Mouse (Mus musculus) c-Kit-positive CD71-negative TER-119-negative erythroid progenitor cells, embryonic 14.5 days (primary cell): Measurements from ENCODE around the gene Prkch.

Experiments used
- DNase-seq: peaks from one replicate; pipeline ENCODE4 v3.0.0-alpha.2; 2013; ENCODE audit warnings: low read depth

The Prkch gene

DNA sequence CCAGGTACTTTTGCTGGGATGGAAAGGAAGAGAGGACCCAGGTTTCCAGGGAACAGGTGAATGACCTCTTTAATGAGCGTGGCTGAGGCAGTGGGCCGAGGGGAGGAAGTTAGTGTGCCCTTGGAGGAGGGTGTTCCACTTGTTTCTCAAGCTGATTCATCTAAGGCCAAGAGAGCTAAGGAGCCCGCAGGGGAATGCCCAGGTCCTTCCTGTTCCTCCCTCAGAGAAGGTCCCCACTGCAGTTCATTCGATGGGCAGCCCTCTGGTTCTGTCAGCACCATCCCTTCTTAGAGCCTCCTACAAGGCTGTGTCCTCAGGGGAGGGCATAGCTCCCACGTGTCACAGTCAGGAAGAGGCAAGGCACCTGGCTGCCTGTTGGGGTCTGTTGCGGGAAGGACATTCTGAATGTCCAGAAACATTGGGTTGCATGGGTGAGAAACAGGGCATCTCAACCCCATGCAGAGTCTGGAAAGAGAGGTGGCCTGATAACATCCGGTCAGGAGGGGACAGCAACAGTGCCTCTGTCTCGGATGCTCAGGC, 26.3 kb downstream of the Prkch start:
- no peak for DNase-seq

DNA sequence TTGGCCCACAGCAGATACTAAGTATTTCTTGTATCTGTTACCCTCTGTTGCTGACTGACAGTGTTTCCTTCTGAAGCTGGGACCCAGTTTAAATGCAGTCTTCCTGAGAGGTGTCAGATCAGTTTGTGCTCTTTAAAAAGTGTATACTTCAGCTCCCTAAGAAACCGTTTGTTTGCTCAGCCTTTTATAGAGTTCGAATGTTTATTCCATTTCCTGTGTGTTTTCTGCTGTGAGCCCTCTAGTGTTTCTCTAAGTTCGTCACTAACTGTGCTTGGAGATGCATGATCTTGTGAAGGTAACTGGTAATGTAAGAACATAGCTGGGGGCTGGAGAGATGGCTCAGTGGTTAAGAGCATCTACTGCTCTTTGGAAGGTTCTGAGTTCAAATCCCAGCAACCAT, 27.1 kb downstream of the Prkch start:
- no peak for DNase-seq

DNA sequence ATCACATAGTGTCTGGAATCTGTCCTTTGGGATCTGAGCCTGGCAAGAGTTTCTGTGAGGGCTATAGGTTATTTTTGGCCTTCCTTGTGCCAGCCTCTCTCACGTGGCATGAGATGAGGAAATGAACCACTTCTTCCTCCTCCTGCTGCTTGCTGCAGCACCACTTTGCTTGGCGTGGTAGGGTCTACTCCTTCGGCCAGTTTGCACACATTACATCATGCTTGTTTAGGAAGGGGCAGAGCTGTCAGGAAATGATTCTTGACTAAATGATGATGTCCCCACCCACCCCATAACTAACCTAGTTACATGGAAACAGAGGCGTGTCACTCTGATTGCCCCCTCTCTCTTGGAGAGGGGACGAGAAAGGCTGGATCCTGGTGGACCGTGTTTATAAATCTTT, 28.6 kb downstream of the Prkch start:
- DNase-seq = no peak

DNA sequence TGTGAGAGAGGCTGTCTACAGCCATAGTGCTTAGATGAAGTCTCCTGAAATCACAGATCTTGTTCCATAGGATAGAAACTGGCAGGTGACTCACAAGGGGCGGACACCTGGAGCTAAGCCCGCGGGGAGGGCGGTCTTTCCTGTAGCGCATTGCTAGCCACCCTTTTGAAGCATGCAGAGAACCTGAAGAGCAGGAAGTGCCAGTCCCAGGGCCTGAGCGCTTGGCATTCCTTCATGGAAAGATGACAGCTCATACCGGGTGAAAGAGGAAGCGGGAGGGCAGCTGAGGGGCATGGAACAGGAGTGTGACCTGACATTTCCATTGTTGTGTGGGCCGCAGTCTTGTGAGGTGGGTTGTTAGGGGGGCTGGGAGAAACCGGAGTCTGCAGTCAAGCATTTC, 33.1 kb downstream of the Prkch start:
- no peak for DNase-seq

DNA sequence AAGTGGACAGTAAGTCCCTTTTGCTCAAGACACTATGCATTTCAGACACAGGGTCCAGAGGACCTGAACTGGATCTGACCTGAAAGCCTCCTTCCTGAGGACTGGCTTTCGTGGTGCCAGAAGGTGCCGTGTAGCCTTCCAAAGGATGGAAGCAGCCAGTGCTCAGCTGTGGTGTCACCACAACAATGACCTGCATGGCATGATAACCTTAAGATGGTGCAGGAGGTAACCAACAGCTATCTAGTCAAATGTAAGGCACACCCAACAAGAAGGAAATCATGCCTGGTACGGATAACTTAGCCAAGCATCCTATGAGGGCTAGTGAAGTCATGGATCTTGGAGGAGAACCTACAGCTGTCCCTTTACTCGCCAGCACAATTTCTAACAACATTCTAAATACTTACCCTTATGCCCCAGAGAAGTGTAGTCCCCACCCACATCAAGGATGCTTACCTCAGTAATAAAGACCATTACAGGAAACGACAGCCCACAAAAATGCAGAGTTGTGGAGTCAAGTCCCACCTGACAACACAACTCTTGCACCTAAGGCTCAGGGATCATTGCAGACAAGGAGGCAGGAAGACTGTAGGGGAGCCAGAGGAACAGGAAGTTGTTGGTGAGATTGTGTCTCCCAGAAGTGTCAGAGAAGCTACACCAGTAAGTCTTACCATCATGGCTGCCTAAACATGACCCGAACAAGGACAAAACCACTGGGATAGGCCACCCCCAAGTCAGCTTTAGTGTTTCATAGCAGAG, 40.9 kb downstream of the Prkch start:
- no peak for DNase-seq

DNA sequence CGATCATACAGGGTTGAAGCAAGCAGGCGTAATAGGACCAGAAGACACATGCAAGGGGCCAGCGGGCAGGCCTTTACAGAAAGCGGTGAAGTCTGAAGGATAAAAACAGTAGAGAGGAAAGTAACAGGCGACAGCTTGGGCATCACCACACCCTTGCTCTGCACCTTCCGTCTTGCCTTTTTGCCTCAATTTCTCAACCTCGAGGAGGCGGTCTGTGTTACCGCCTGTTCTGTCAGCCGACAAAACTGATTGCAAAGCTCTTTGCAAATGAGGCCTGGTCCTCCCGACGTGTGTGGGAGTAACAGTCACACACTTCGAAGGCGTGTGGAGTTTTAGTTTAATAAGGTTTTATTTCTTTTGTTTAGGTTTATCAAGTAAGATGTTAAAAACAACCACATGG, 43.3 kb downstream of the Prkch start:
- no peak for DNase-seq

DNA sequence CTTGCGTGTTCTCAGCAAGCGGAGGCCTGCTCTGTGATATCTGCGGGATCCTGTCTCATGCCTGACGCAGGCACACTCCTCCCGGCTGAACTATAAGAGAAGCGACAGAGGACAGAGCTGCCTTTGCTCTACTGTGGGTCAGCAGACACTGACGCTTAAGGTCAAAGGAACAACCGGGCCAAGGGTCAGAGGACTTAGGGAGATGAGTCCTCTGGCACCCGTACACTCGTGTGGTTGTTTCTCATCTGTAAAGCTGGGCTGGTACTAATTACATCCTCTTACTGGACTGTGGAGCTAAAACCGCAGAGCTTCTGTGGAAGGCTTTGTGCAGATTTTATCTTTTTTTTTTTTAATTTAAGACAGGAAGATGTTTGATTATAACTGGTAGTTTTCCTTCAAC, 46.0 kb downstream of the Prkch start:
- DNase-seq = no peak

DNA sequence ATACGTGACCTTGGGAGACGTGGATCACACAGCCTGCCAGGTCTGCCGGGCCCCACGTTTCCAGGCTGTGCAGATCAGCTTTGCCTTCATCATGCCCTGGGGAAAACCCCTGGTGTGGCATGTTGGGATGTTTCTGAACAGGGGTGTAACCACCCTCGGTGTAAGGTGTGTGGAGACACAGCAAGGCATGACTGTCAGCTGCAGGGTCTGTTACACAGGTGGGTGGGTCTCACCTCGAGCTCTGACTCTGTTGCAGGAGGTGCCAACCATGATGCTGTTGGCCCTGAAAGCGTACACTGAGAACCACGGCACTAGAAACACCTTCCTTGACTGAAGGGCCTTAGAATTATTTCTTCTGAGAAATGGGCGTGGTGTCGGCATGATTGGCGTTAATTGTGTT, 46.6 kb downstream of the Prkch start:
- no peak for DNase-seq

DNA sequence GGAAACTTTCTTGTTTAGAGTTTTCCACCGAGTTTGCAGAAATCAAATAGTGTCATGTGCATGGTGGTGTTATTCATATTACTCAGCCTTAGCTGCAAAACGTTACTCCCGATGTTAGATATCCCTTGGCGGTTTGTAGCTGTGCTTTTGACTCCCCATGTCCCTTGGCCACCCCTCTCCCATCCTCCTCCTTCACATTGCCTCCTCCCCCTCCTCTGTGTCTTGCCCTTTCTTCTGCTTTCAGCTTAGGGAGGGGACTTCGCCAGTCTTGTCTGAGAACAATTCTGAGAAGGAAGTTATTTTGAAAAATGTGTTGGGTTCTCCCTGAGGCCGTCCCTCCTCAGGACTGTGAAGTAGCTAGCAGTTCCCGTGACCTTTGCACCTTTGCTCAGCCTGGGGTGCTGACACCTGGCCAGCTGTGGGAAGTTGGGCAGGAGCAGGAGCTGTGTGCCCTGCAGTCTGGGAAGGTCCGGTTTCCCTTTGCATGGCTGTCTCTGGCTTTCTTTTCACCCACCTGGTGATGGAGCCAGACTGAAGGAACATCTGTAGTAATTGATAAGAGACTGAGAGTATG, 48.2 kb downstream of the Prkch start:
- no peak for DNase-seq

DNA sequence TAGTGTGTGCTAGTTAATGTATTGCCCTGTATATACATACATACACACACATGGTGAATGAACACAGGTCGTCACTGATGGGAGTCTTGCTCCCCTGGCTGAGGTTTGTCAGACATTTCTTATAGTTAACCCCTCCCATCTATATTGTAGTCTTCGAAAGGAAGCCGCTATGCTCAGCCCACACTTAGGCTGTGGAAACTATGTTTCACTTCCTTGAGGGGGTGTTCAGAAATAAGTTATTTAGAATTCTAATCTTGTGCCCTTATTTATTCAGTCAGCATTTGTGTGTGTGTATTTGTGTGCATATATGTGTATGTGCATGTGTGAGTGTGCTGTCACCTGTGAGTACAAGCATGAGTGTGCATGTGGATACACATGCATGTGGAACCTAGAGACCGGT, 49.1 kb downstream of the Prkch start:
- DNase-seq = no peak

DNA sequence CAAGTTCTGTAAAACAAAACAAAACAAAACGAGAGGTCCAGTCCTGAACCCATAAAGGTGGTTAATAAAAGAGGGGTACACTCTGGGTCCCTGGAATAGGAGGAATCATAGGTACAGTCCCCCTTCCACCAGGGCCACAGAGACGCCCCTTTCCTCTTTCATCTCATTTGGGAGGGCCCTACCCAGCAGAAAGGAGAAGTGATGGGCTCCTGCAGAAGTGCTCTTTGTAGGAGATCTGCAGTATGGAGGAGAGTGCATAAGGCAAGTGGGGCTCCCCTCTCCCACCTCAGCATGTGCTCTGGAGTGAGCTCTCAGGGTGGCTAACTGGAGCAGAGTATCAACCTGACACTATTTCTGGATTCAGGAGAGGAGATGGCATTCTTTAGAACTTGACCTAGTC, 55.0 kb downstream of the Prkch start:
- no peak for DNase-seq

DNA sequence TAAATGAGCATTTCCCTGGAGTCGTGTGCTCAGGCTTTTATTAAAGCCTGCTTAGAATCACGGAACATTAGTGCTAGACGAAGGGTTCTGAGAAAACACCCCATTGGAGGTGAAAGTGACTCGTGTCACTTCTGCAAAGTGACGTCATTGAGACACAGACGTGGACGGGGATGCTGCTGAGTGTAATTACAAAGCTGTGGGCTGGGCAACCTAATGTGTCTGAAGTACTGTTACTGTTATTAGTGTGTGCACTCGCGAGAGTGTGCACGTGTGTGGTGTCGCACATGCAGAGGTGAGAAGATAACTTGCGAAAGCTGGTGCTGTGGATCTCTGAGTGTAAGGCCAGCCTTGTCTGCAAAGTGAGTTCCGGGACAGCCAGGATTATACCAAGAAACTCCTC, 56.6 kb downstream of the Prkch start:
- DNase-seq = no peak

DNA sequence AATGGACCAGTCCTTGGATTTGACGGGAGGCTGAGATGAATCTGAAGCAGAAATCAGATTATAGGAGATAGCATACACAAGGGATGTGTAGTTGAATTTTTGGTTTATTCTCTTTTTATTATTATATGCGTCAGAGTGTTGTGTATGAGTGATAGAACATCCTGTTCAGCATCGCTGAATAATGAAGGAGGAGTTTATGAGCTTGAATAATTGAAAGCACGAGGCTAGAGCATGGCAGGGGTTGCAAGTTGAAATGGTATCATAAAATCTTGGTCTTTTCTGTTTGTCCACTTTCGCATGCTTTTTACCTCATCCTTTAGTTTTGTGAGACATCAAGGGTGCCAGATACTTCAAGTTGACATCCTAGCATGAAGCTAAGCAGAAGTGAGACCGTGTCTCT, 60.6 kb downstream of the Prkch start:
- no peak for DNase-seq

DNA sequence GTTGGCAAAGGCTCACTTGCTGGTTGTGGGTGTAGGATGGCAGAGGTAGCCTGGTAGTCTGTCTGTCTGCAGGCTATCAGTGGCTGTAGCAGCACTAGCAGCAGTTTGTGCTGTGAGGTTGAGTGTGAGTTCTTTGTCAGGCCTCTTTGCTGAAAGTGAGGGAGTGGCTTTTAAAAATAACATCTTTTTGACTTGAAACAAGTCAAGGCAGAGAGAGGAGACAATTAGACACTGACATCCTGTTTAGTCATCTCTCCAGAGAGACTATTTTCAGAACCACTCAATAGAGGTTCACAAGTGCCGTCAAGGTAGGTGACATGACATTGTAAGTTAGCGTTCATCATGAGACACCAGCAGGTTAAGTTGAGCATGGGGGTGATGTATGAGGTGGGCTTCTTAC, 63.1 kb downstream of the Prkch start:
- no peak for DNase-seq

DNA sequence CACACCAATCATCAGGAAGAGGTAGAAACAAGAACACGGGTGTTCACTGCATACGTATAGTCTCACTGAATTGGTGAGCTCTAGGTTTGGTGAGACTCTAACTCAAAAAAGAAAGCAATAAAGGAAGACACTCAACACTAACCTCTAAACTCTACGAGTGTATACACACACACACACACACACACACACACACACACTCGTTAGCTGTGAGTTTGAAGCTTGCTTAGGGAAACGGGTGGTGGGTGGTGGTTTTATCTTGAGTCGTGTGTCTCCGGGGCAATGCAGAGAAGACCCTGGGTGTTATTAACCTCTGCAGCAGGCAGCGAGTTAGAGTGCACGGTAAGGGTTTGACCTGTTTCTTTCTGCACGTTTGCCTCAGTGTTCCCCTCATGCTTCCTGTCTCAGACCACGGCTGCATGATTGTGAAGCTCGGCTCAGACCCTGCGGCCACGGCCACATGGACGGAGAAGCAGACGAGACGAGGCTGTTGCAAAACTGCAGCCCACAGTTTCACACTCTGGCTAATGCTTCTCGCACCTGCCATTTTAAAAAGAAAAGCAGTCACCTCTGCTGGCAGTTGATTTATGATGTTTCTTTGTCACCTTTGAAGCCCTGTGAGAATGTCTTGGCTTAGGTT, 72.1 kb downstream of the Prkch start:
- DNase-seq = no peak

DNA sequence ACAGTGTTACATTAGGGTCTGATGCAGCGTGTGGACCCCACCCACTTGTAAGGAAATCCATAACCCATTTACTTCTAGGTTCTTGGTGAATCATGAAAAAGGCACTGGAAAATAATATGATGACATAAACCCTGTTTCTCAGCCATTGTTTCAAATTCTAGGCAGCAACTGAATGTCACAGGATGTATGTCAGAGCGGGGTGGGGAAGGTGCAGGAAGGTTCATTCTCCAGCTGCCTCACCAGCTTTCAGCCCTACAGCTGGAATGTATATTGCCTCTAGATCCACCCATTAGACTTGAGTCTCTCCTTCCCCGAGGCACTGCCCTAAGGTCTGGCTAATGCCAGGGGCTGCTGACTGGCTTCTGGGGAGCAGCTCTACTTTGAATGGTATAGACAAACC, 78.8 kb downstream of the Prkch start:
- DNase-seq = no peak

DNA sequence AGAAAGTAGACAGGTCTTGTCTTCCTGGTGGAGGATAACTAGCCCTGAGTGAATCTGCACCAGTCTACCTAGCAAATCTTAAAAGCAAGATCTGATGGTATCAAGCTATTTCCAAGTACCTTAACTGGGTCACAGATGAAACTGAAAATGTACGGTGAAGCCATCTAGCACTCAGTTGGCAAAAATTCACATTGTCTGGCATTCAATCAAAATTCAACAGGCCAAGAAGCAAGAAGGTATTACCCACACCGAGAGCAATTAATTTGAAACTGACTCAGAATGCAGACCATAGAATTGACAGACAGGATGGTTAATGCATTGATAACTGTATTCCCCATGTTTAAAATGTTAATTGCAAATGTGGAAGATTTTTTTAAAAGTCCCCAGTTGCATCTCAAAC, 82.1 kb downstream of the Prkch start:
- no peak for DNase-seq

DNA sequence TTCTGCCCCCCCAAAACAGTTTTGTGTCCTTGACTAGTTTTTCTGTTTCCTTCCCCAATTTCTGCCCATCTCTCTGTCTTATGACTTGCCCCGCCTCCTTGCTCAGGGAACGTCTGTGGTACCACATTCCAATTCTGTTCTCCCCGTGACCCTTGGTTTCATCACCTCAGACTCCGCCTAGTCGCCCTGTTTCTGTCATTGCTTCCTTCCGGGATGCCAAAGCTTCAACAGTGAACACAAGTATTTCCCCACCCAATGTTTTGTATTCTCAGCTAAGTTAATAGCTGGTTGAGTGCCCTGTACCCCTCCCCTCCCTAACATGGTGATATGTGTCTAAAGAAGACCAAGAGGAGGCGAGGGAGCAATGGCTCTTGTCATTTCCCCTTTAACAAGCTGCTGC, 83.0 kb downstream of the Prkch start:
- DNase-seq = no peak

DNA sequence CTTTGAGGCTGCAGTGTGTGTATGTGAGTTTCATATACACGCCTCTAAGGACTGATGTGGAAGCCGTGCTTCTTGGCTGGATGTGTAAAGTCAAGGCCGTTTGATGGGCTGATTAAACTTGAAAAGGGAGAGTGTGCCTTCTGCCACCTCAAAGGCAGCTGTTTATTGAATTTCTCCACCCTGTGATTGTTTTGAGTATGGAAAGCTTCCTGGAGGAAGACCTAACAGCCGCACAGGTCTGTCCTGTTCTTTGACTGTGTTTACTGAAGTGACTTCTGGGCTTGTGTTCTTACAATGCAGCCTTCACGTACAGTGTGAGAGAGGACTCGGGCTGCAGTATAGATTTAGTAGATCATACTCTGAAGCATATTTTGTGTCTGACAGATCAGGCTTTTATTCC, 86.1 kb downstream of the Prkch start:
- DNase-seq = no peak

DNA sequence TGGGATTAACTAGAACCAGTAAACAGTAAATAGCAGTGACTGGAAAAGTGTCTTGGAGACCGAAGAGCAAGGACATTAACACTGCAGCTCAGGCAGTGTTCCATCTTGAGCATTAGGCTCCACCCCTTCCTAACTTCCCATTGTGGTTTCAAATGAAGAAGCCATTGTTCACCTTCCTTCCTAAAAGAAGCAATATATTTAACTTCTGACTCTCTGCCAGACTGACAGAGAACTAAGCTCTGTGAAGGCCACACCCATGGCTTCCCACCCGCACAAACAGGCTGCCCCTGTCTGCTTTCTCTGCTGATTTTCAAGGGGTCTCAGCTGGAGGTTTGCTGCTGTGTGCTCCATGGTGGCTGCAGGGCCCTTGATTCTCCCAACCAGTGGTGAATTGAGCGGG, 86.9 kb downstream of the Prkch start:
- no peak for DNase-seq

DNA sequence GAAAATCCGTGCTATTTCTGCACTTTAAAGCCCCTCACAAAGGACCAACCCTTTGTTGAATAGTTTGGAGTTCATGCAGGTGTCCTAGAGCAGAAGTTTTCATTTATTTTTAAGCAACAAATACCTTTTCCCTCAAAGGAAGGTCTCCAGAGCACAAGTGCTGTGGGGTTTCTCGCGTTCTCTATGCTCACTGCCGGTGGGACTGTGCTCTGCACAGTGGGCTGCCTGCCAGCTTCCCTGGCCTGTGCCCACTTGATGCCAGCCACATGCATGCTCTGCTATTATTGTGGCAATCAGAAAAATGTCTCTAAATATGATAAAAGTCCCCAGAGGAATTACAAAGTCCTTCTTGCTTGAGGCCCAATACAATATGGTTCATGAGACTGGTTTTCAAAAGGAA, 87.4 kb downstream of the Prkch start:
- no peak for DNase-seq

DNA sequence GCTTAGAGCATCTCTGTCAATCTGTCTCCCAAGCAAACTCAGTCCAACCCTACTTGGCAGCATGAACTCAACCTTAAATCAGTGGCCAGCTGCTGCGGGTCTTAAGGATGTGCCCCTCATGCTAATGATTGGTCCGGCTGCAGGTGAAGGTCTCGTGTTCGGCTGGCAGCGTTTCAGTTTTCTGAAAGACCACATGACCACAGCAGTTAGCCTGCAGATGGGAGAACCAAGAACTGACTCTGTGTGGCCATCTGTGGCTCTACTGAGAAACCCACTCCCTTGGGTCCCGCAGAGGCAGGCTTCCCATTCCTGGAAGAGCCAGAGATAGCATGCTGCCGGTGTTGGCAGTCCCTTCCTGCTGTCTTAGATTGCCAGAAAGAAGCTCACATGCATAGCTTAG, 89.2 kb downstream of the Prkch start:
- no peak for DNase-seq

DNA sequence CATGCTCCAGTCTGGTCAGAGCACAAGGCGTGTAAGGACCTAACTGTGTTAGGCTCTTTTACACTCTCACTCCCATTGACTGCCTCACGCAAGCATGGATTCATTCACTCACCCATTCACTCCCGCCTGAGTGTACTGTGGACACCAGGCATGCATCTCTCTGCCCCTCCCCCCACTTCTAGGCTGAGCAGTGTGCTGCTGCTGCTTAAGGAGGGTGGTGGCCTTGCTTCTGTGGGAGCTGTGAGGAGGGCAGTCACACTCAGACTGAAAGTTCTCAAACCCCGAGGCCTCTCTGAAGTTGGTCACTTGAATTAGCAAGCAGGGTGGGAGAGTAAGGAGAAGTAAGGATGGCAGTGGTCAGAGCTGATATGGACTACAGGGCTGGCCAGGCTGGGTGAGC, 90.6 kb downstream of the Prkch start:
- no peak for DNase-seq

DNA sequence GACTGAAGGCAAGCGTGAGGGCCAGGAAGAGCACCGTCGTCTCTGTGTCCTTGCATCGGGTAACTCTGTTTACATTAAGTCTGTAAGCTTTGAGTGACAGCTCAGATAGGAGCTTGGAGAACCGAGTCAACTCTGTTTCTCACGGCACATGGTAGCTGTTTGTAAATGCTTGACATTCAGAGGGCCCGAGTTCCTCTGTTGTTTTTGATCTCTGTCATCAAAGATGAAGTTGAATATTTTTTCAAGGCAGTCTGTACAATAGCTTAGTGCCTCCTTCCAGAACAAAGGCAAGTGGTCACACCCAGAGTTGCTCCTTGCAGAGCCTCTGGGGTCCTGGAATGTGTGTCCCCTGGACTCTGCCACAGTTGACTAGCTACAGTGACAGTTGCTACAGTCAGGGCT, 94.8 kb downstream of the Prkch start:
- no peak for DNase-seq
